Mouse (Mus musculus): Measurements from ENCODE around the gene Il12rb2. TPM values are rescaled to one million over a fixed set of nuclear protein-coding genes. Genes with fewer than 3 reads are reported as not detected.

The Il12rb2 gene
- total RNA-seq (2012; rRNA removed) (0.08 and 0.17 TPM in 2 replicates), total RNA-seq (2014; rRNA removed) (not detected in 2 replicates), polyA plus RNA-seq (2012; ENCODE audit: insufficient read length, low read depth) (0.11 TPM in 1 of 2 replicates, not detected in the other)

DNA sequence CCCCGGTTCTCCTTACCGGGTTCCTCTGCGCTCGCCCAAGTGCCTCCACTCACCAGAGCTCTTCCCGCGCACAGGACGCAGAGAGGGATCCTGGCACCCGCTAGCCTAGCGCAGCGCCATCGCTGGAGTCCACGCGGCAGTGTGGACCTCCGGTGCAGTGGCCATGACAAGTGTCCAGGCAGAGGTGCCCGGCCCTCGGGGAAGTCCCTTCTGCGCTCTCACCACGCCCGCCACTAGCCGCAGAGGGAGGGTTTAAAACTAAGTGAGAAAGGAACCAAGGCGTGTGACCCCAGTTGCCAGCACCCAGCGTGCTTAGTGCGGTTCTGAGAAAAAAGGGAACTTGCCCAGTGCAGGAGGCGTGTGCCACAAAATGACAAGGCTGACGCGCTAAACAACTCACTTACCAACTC, at the start of gene Il12rb2:
Gene Il12rb2 (minus strand): TSS at position 207 of the 410 bp plus-strand sequence.
- H3K9ac ChIP-seq (ENCODE audit: insufficient read depth, low read depth): 0 out of 2 replicates have a peak within 1 kb of the TSS, but pooled peaks have one; percentile 19
- TF ChIP-seq MAZ (IDR thresholded peaks at IDR 0.05; ENCODE audit: low read depth, low read length) (no peak), CHD2 (IDR thresholded peaks at IDR 0.05; ENCODE audit: low read length) (no peak), NRF1 (IDR thresholded peaks at IDR 0.05; ENCODE audit: low read depth, low read length) (no peak), SMC3 (IDR thresholded peaks at IDR 0.05; ENCODE audit: low read depth, low read length) (no peak), MXI1 (IDR thresholded peaks at IDR 0.05; ENCODE audit: low read depth, low read length) (peak; percentile 81; the same call in 1 of the 2 replicates), RAD21 (IDR thresholded peaks at IDR 0.05; ENCODE audit: low read depth, low read length) (no peak), KAT2A (IDR thresholded peaks at IDR 0.05; ENCODE audit: insufficient replicate concordance, low read length) (no peak), MAX (IDR thresholded peaks at IDR 0.05; ENCODE audit: low read length) (peak; percentile 52; the same call in 1 of the 2 replicates), EP300 (IDR thresholded peaks at IDR 0.05; ENCODE audit: low read length) (0 out of 2 replicates have a peak, but pooled peaks have one; percentile 30), MEF2A (IDR thresholded peaks at IDR 0.05; ENCODE audit: borderline replicate concordance, low read depth, low read length) (no peak), JUN (IDR thresholded peaks at IDR 0.05; ENCODE audit: insufficient read depth, low read depth, low read length) (no peak), MAFK (IDR thresholded peaks at IDR 0.05; ENCODE audit: insufficient replicate concordance, low read length) (no peak), SIN3A (IDR thresholded peaks at IDR 0.05; ENCODE audit: low read length) (0 out of 2 replicates have a peak, but pooled peaks have one; percentile 32), TBP (conservative IDR thresholded peaks at IDR 0.05; ENCODE audit: low read depth, low read length) (no peak), GABPA (IDR thresholded peaks at IDR 0.05; ENCODE audit: insufficient replicate concordance, low read depth, low read length) (no peak), ZC3H11A (IDR thresholded peaks at IDR 0.05; ENCODE audit: low read depth, low read length) (no peak), BHLHE40 (IDR thresholded peaks at IDR 0.05; ENCODE audit: low read depth, low read length) (peak; percentile 63), MYC (IDR thresholded peaks at IDR 0.05; ENCODE audit: low read depth, low read length) (0 out of 2 replicates have a peak, but pooled peaks have one; percentile 15), RCOR1 (conservative IDR thresholded peaks at IDR 0.05; ENCODE audit: low read depth, low read length) (no peak), E2F4 (IDR thresholded peaks at IDR 0.05; ENCODE audit: insufficient replicate concordance, low read depth, low read length) (no peak), USF2 (conservative IDR thresholded peaks at IDR 0.05; ENCODE audit: low read depth, low read length) (no peak), ELF1 (IDR thresholded peaks at IDR 0.05; ENCODE audit: low read depth, low read length) (no peak)

More for the DNA sequence above, at the start of gene Il12rb2:
- dilution Hi-C loops (cut with MboI; ENCODE audit: extremely low pct_ligation_motif_present, extremely low pct_unique_long_range_greater_than_20kb, low sequenced_read_pairs) (no loop called here), in situ Hi-C loops (cut with MboI; ENCODE audit: low pct_ligation_motif_present, low pct_unique_long_range_greater_than_20kb, low sequenced_read_pairs) (no loop called here)
- H3K27ac ChIP-seq (ENCODE audit: insufficient read depth, low read depth): no peak within 1 kb of the TSS
- no peaks in the 10 kb centered on the region for H3K9me3 ChIP-seq (replicated peaks; ENCODE audit: low read length)
- no peaks in the 10 kb centered on the region for H3K27me3 ChIP-seq (replicated peaks)
- H3K4me1 ChIP-seq (ENCODE audit: control insufficient read depth in 1 of 2, insufficient read depth in 2 of 2): peaks cover 2 to 12% of the 10 kb centered on the region in 2 experiments; a peak in 2 of 4 replicates
- no peak within 1 kb of the TSS for H3K4me3 ChIP-seq (replicated peaks in 1 of 3; ENCODE audit: low read depth in 2 of 3, low read length in 2 of 3, poor library complexity in 1 of 3)
- peak within 1 kb of the TSS; percentile 66 for H3K4me2 ChIP-seq (ENCODE audit: insufficient read depth, low read depth, poor library complexity, severe bottlenecking)
- no peaks in the 10 kb centered on the region for H3K36me3 ChIP-seq (replicated peaks in 1 of 2; ENCODE audit: control insufficient read depth in 1 of 2, insufficient read depth in 1 of 2, low read length in 1 of 2)
- no peaks in the 10 kb centered on the region for H3K79me2 ChIP-seq (replicated peaks; ENCODE audit: control insufficient read depth, extremely low read depth, insufficient read depth, poor library complexity, severe bottlenecking)
- DNase-seq (ENCODE audit: extremely low read depth): peak; percentile 55

Measured in CH12.LX (cell line).